Mouse (Mus musculus) kidney, adult 2 months (tissue): Measurements from ENCODE around the gene Elmo1. TPM values are rescaled to one million over a fixed set of nuclear protein-coding genes. Genes with fewer than 3 reads are reported as not detected.

Experiments
- DNase-seq: peaks from one replicate; pipeline ENCODE4 v3.0.0; 2021
- H3K27ac ChIP-seq: fragments of 200-500 bp; 2 replicates; pipeline ENCODE4 v1.5.1; 2012; ENCODE audit warnings: low read depth, low read length, control low read depth, inconsistent platforms; ENCODE audit not compliant: insufficient read depth
- H3K27me3 ChIP-seq: fragments of 200-500 bp; replicated peaks from 2 replicates; pipeline ENCODE4 v1.6.1; 2012; ENCODE audit warnings: mild to moderate bottlenecking, moderate library complexity, low read length, inconsistent platforms; ENCODE audit not compliant: control insufficient read depth, insufficient read depth
- H3K36me3 ChIP-seq: fragments of 200-500 bp; 2 replicates; pipeline ENCODE4 v1.6.1; 2012; ENCODE audit warnings: mild to moderate bottlenecking, moderate library complexity, low read length, inconsistent platforms; ENCODE audit not compliant: control insufficient read depth, insufficient read depth
- H3K4me1 ChIP-seq: fragments of 200-500 bp; 2 replicates; pipeline ENCODE4 v1.6.1; 2011; ENCODE audit warnings: low read length; ENCODE audit not compliant: control insufficient read depth, insufficient read depth
- H3K4me3 ChIP-seq: fragments of 200-500 bp; 2 replicates; pipeline ENCODE4 v1.5.1; 2011; ENCODE audit warnings: mild to moderate bottlenecking, low read depth, low read length, control low read depth; ENCODE audit not compliant: insufficient read depth
- CTCF ChIP-seq: fragments of 200-500 bp; conservative IDR thresholded peaks from 2 replicates; pipeline ENCODE4 v1.5.1; 2011; ENCODE audit warnings: low read depth, mild to moderate bottlenecking, control low read depth, low read length, moderate library complexity, mixed read lengths; ENCODE audit not compliant: insufficient read depth, insufficient read length
- POLR2A ChIP-seq: fragments of 200-500 bp; IDR thresholded peaks from one replicate; pipeline ENCODE4 v1.6.1; 2011; ENCODE audit warnings: low read depth, low read length, control low read depth
- WGBS: fragments of 180-500 bp; shearing (Covaris S2); methylation state at CpG from one replicate; pipeline ENCODE4 v1.1.7; 2018; 5-methylcytosine and 5-hydroxymethylcytosine counted together
- polyA plus RNA-seq: library from polyadenylated mRNA; depleted of rRNA; stranded (reverse); fragments of >200 nt; gene quantifications from 2 replicates; pipeline ENCODE4 v1.2.3, GENCODE M21; 2012

Gene Elmo1
- polyA plus RNA-seq, 1 experiment, result 4.5 TPM

DNA sequence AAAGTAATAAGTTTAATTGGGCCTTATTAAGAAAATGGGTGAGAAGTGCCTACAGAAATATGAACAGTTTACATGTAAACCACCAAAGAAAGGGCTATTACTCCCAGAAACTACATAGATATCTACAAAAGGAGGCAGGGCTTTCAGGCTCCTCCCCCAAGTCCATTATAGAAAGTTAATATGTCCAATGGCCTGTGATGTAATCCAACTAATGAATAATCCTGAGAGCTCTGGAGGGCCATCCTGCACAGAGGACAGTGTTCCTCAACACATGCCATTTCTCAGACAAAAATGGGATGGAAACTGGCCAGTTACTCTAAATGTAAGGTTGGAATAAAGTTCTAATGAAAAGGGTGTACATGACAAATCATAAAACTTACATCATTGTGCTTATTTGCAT is 373.8 kb downstream of the Elmo1 start:
- H3K4me1 ChIP-seq, result no peaks in the 10 kb centered on the region
- no peak for TF ChIP-seq POLR2A
- no peak for TF ChIP-seq CTCF
- H3K27me3 ChIP-seq, result no peaks in the 10 kb centered on the region
- H3K36me3 ChIP-seq, result no peaks in the 10 kb centered on the region
- no peak overlapping the region for H3K4me3 ChIP-seq
- no peak for DNase-seq
- H3K27ac ChIP-seq, result no peak overlapping the region

- no peak for DNase-seq
- Histone ChIP-seq H3K27me3 (no peaks in the 10 kb centered on the region), H3K4me3 (no peak overlapping the region), H3K27ac (no peak overlapping the region), H3K4me1 (no peaks in the 10 kb centered on the region), H3K36me3 (no peaks in the 10 kb centered on the region)
- WGBS, result 100% methylated on average over 1 of the region's 1 CpGs
- no peak for TF ChIP-seq CTCF
- TF ChIP-seq POLR2A, result no peak
These were observed 377.0 kb downstream of the Elmo1 start for GRCm38 (mm10) chr13:20467381-20467780.

DNA sequence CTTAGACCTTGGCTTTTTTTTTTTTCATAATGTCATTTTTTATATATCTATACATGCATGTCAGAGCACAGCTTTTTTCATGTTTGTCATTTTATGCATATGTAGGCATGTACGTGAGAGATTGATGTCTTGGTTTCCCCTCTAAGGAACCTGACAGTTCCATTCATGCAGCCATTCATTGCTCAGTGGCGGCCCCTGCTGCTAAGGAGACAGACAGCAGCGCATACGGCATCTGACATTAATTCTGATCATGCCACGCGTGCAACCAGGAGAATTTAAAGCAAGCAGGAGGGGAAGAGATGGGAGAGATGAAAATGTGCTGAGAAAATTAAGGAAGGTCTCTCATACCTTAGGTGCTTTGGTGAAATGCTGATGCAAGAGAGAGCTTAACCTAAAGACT is 381.3 kb downstream of the Elmo1 start:
- TF ChIP-seq CTCF (peak; percentile 89), POLR2A (no peak)
- Histone ChIP-seq H3K27ac (no peak overlapping the region), H3K4me1 (no peaks in the 10 kb centered on the region), H3K36me3 (no peaks in the 10 kb centered on the region), H3K4me3 (no peak overlapping the region), H3K27me3 (no peaks in the 10 kb centered on the region)
- WGBS, result 12% methylated on average over 6 of the region's 6 CpGs
- peak; percentile 56 for DNase-seq

DNA sequence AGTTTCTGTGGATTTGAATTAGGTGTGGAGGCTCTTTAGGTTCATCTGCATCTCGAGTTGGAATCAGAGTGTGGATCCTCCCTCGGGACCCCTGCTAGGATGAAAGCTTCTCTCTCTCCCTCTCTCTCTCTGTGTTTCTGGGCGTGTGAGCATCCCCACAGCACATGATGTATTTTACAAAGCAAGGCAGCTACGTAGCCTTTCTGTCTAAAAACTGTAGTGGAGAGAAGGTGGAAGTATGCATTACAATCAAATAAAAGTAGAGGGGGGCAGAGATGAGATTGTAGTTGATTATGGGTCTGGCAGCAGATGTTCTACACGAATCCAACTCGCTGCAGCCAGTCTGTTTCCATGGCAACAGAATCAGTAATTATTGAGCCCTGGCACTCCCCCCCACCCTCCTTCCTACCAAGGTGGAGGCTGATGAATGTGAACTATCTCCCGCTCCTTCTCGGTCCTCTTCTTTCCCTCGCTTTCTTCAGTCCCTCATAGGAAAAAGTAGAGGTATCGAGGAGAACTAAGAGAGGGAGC is 382.0 kb downstream of the Elmo1 start:
- no peaks in the 10 kb centered on the region for H3K27me3 ChIP-seq
- no peaks in the 10 kb centered on the region for H3K36me3 ChIP-seq
- H3K4me1 ChIP-seq, result no peaks in the 10 kb centered on the region
- TF ChIP-seq CTCF (no peak), POLR2A (no peak)
- DNase-seq, result no peak
- H3K27ac ChIP-seq, result no peak overlapping the region
- WGBS, result 58% methylated on average over 10 of the region's 10 CpGs
- no peak overlapping the region for H3K4me3 ChIP-seq

DNA sequence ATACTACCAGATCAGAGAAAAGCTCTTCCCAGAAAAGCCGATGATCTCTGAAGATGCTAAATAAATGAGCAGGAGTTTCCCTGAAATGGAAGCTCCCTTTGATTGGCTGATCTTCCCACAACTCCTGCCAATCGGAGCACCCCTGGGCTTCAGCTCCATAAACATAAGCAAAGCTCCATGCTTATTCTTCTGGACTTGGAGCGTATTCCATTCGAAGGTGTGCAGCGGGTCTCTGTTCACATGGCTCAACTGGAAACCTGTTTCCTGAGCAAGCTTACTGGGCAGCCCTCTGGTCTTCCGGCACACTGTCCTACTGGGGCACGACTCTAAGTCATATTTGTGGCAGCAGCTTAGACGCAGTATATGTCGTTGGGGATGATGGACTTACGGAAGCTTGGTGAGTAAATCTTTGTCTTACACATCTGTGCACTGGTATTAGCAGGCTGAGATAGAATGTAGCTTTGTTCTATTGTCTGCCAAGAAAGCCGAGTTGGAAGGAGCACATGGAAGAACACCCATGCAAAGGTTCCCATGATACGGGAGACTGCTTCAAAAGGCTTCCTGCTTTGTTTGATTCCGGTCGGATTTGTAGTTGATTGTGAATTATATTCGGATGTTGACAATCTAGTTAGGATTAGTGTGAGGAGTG is 382.6 kb downstream of the Elmo1 start:
- no peak overlapping the region for H3K4me3 ChIP-seq
- no peak for DNase-seq
- no peaks in the 10 kb centered on the region for H3K4me1 ChIP-seq
- 69% methylated on average over 15 of the region's 15 CpGs for WGBS
- H3K27ac ChIP-seq, result no peak overlapping the region
- H3K36me3 ChIP-seq, result no peaks in the 10 kb centered on the region
- no peaks in the 10 kb centered on the region for H3K27me3 ChIP-seq
- TF ChIP-seq CTCF, result no peak
- TF ChIP-seq POLR2A, result no peak

- no peak for TF ChIP-seq POLR2A
- WGBS, result 66% methylated on average over 7 of the region's 7 CpGs
- H3K4me3 ChIP-seq, result no peak overlapping the region
- H3K36me3 ChIP-seq, result no peaks in the 10 kb centered on the region
- no peak for DNase-seq
- no peak overlapping the region for H3K27ac ChIP-seq
- no peaks in the 10 kb centered on the region for H3K4me1 ChIP-seq
- no peaks in the 10 kb centered on the region for H3K27me3 ChIP-seq
These were observed 383.3 kb downstream of the Elmo1 start for GRCm38 (mm10) chr13:20473641-20474078.

DNA sequence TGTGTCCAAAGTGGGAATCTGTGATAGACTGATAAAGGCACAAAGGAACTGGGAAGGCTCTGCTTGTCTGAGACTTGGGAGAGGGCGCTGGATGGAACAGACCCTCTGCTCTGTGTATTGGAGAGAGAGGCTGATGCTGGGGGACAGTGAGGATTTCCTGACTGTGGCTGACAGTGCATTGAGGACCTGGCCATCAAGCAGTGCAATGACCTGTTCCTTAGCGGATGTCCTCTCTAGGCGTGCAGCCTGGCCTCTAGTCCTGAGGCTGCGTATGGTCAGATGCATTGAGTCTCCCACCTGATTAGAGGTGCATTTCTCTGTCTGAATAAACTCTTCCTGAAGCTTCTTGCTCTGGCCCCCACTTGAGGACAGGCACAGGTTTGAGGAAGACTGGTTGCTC is 384.2 kb downstream of the Elmo1 start:
- H3K36me3 ChIP-seq, result no peaks in the 10 kb centered on the region
- no peaks in the 10 kb centered on the region for H3K4me1 ChIP-seq
- no peak for DNase-seq
- H3K27me3 ChIP-seq, result no peaks in the 10 kb centered on the region
- TF ChIP-seq POLR2A (no peak), CTCF (no peak)
- WGBS, result 94% methylated on average over 4 of the region's 4 CpGs
- H3K4me3 ChIP-seq, result no peak overlapping the region
- H3K27ac ChIP-seq, result no peak overlapping the region
